Comparison of ENCODE assay signal across 8 mouse cellular contexts in the genomic region with DNA sequence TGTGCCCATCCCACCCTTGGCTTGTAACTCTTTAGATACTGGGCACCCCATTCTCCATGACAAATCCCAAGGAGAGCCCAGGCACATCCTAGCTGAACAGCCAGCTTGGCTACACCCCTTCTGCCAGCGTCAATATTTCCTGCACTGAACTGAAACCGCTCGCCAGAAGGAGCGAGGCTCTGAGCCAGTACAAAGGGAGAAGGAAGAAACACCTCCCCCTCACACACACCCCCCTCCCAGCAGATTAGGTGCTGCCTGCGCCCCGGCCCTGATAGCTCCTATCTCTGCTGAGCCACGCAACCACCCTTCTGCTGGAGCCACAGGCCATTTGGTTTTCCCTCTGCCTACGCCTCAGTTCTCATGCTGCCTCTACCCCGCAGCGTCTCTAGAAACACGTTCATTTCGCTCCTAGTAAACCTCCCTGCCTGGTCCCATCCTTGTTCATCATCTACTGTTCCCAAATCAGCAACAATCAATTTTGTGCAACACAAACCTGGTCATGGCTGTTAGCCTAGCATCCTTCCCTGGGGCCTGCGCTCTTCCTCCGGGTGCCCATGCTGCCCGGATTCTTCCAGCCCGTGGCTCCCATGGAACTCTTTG. TPM values are rescaled to one million over a fixed set of nuclear protein-coding genes. Genes with fewer than 3 reads are reported as not detected.
DNase-seq lines count a peak whose midpoint lies in the region; ATAC-seq lines count a peak whose summit lies in the region.

No protein-coding gene starts in this region.

- WGBS in embryonic facial prominence, embryonic 13.5 days = 2% methylated on average over 15 of the region's 16 CpGs
- WGBS in heart, embryonic 16.5 days = 5% methylated on average over 16 of the region's 16 CpGs
- WGBS in lung, embryonic 16.5 days = 7% methylated on average over 15 of the region's 16 CpGs

- peak overlapping the region; percentile 74 for H3K9ac ChIP-seq in embryonic facial prominence, embryonic 13.5 days
- H3K9ac ChIP-seq in heart, embryonic 16.5 days (ENCODE audit: low read length) = peak overlapping the region; percentile 77
- H3K9ac ChIP-seq in lung, embryonic 16.5 days (ENCODE audit: low read length) = peak overlapping the region; percentile 64

- peak overlapping the region; percentile 96 for H3K4me2 ChIP-seq in embryonic facial prominence, embryonic 13.5 days
- H3K4me2 ChIP-seq in heart, embryonic 16.5 days (ENCODE audit: low read depth, low read length) = peak overlapping the region; percentile 81
- peak overlapping the region; percentile 92 for H3K4me2 ChIP-seq in lung, embryonic 16.5 days (ENCODE audit: low read depth, low read length)

- peaks cover 39% of the 10 kb centered on the region for H3K4me1 ChIP-seq in embryonic facial prominence, embryonic 13.5 days
- H3K4me1 ChIP-seq in heart, embryonic 16.5 days (ENCODE audit: control insufficient read depth, insufficient read depth, low read length) = peaks cover 20% of the 10 kb centered on the region
- H3K4me1 ChIP-seq in lung, embryonic 16.5 days (replicated peaks; ENCODE audit: control insufficient read depth, insufficient read depth, low read length) = peaks cover 21% of the 10 kb centered on the region

- no peaks in the 10 kb centered on the region for H3K36me3 ChIP-seq in embryonic facial prominence, embryonic 13.5 days
- H3K36me3 ChIP-seq in heart, embryonic 16.5 days (ENCODE audit: control insufficient read depth, insufficient read depth) = peaks cover 6% of the 10 kb centered on the region; the same call in 1 of the 2 replicates
- no peaks in the 10 kb centered on the region for H3K36me3 ChIP-seq in lung, embryonic 16.5 days (ENCODE audit: control insufficient read depth, insufficient read depth, low read length)

- H3K4me3 ChIP-seq in embryonic facial prominence, embryonic 13.5 days = peak overlapping the region; percentile 56
- peak overlapping the region; percentile 69 for H3K4me3 ChIP-seq in heart, embryonic 16.5 days (ENCODE audit: low read length)
- H3K4me3 ChIP-seq in lung, embryonic 16.5 days (ENCODE audit: low read length) = peak overlapping the region; percentile 66

- peak overlapping the region; percentile 23; the same call in 1 of the 2 replicates for H3K27ac ChIP-seq in embryonic facial prominence, embryonic 13.5 days
- H3K27ac ChIP-seq in heart, embryonic 16.5 days (ENCODE audit: low read length) = peak overlapping the region; percentile 83
- peak overlapping the region; percentile 66 for H3K27ac ChIP-seq in lung, embryonic 16.5 days (ENCODE audit: low read length)

- peak; percentile 12; the same call in 1 of the 2 replicates for ATAC-seq in embryonic facial prominence, embryonic 13.5 days (ENCODE audit: insufficient number of reproducible peaks, insufficient read depth, low FRiP score, low TSS enrichment, low read depth)
- ATAC-seq in heart, embryonic 16.5 days (replicated peaks; ENCODE audit: extremely low read depth, insufficient read depth, low FRiP score) = peak; percentile 33; the same call in 1 of the 2 replicates
- ATAC-seq in lung, embryonic 16.5 days (ENCODE audit: low read depth) = peak; percentile 39; the same call in 1 of the 2 replicates
- ATAC-seq in monocyte, adult 5-6 weeks (replicated peaks; ENCODE audit: insufficient number of reproducible peaks, low FRiP score, low TSS enrichment, poor library complexity, severe bottlenecking) = no peak

- peak; percentile 45 for DNase-seq in ovary, adult 18-20 months (ENCODE audit: low spot score)
- no peak for DNase-seq in ovary, postnatal 14 days (ENCODE audit: low spot score)
- DNase-seq in layer of hippocampus, adult 9-11 months = peak; percentile 90
- peak; percentile 73 to 78 for DNase-seq in right cerebral cortex, postnatal 10 days (ENCODE audit: low spot score in 2 of 2)

- H3K27me3 ChIP-seq in embryonic facial prominence, embryonic 13.5 days = peaks cover 15% of the 10 kb centered on the region
- no peaks in the 10 kb centered on the region for H3K27me3 ChIP-seq in heart, embryonic 16.5 days (ENCODE audit: control insufficient read depth, insufficient read depth, low read length)
- no peaks in the 10 kb centered on the region; the same call in 1 of the 2 replicates for H3K27me3 ChIP-seq in lung, embryonic 16.5 days (ENCODE audit: control insufficient read depth, insufficient read depth, low read depth, low read length)

- no peaks in the 10 kb centered on the region for H3K9me3 ChIP-seq in embryonic facial prominence, embryonic 13.5 days
- no peaks in the 10 kb centered on the region for H3K9me3 ChIP-seq in heart, embryonic 16.5 days (replicated peaks; ENCODE audit: control insufficient read depth, low read length)
- no peaks in the 10 kb centered on the region for H3K9me3 ChIP-seq in lung, embryonic 16.5 days (ENCODE audit: control insufficient read depth, low read length)

RNA-seq across cellular contexts. Expression of gene Parvb, which starts 0.6 kb away (rescaled TPM):
- polyA plus RNA-seq in embryonic facial prominence, embryonic 13.5 days (2015; fragmentation: Nextera tagmentation; extraction: Ambion mirVana) = 4.4 TPM in 2 replicates
- polyA plus RNA-seq in heart, embryonic 16.5 days (2015; fragmentation: Nextera tagmentation; extraction: Ambion mirVana) = 13.2 and 15.5 TPM in 2 replicates
- 5.2 and 5.3 TPM in 2 replicates for polyA plus RNA-seq in lung, embryonic 16.5 days (2015; fragmentation: Nextera tagmentation; extraction: Ambion mirVana)
- 6.7 to 45.7 TPM (median 7.8 TPM) in 3 replicates for total RNA-seq in monocyte, adult 5-6 weeks (2017)

RNA-seq across cellular contexts. Expression of gene Samm50, which starts 39.2 kb away (rescaled TPM):
- polyA plus RNA-seq in embryonic facial prominence, embryonic 13.5 days (2015; fragmentation: Nextera tagmentation; extraction: Ambion mirVana) = 110 TPM in 2 replicates
- polyA plus RNA-seq in heart, embryonic 16.5 days (2015; fragmentation: Nextera tagmentation; extraction: Ambion mirVana) = 139 and 159 TPM in 2 replicates
- polyA plus RNA-seq in lung, embryonic 16.5 days (2015; fragmentation: Nextera tagmentation; extraction: Ambion mirVana) = 98.8 and 105 TPM in 2 replicates
- total RNA-seq in monocyte, adult 5-6 weeks (2017) = 27.7 to 36.4 TPM (median 29.5 TPM) in 3 replicates

Comparison
In these comparisons a context has a peak if more than half of its experiments do, and no peak if none do; other contexts are left out.
1. H3K27ac ChIP-seq: peak in every context shown above with its lines; median percentile 83 in heart, embryonic 16.5 days; 66 in lung, embryonic 16.5 days; 23 in embryonic facial prominence, embryonic 13.5 days.